Mouse (Mus musculus) intestine, postnatal 0 days (tissue): Measurements from ENCODE around the gene Cfap20. TPM values are rescaled to one million over a fixed set of nuclear protein-coding genes. Genes with fewer than 3 reads are reported as not detected.
A peak's percentile ranks its signal among the peaks of the same experiment; 100 is the strongest.

Source experiments
- ATAC-seq: fragments of 200-750 bp; cut with Nextera tagmentation; 2 replicates; pipeline ENCODE4 v1.8.0; 2017; ENCODE audit warnings: mild to moderate bottlenecking, moderate TSS enrichment, moderate library complexity
- H3K27ac ChIP-seq: fragments of 300-500 bp; sonication (generic); 2 replicates; pipeline ENCODE4 v1.5.1; 2014; ENCODE audit warnings: mild to moderate bottlenecking, low read depth, low read length, moderate library complexity
- H3K27me3 ChIP-seq: fragments of 300-500 bp; sonication (generic); replicated peaks from 2 replicates; pipeline ENCODE4 v1.6.1; 2014; ENCODE audit warnings: low read length, mixed read lengths; ENCODE audit not compliant: control insufficient read depth, insufficient read depth
- H3K36me3 ChIP-seq: fragments of 300-500 bp; sonication (generic); 2 replicates; pipeline ENCODE4 v1.6.1; 2014; ENCODE audit warnings: mild to moderate bottlenecking, moderate library complexity; ENCODE audit not compliant: control insufficient read depth, insufficient read depth
- H3K4me1 ChIP-seq: fragments of 300-500 bp; sonication (generic); replicated peaks from 2 replicates; pipeline ENCODE4 v1.6.1; 2014; ENCODE audit warnings: antibody characterized with exemption, low read length, mixed read lengths; ENCODE audit not compliant: control insufficient read depth, insufficient read depth
- H3K4me2 ChIP-seq: fragments of 300-500 bp; sonication (generic); replicated peaks from 2 replicates; pipeline ENCODE4 v1.6.1; 2014; ENCODE audit warnings: low read depth, mild to moderate bottlenecking, moderate library complexity
- H3K4me3 ChIP-seq: fragments of 300-500 bp; sonication (generic); 2 replicates; pipeline ENCODE4 v1.5.1; 2014; ENCODE audit warnings: low read depth, low read length
- H3K9ac ChIP-seq: fragments of 300-500 bp; sonication (generic); 2 replicates; pipeline ENCODE4 v1.6.1; 2014; ENCODE audit warnings: mild to moderate bottlenecking, low read depth, low read length
- H3K9me3 ChIP-seq: fragments of 300-500 bp; sonication (generic); 2 replicates; pipeline ENCODE4 v1.6.1; 2016; ENCODE audit warnings: mixed run types; ENCODE audit not compliant: control insufficient read depth
- CTCF ChIP-seq: sonication (generic); IDR thresholded peaks from 2 replicates; pipeline ENCODE4 v1.5.1; 2016; ENCODE audit warnings: low read depth, mild to moderate bottlenecking, control low read depth, antibody characterized with exemption, moderate library complexity
- WGBS: fragments of 180-500 bp; shearing (Covaris S2); extraction: QIAGEN DNeasy Blood & Tissue Kit; methylation state at CpG from one replicate; pipeline ENCODE4 v1.1.7; 2014; 5-methylcytosine and 5-hydroxymethylcytosine counted together
- polyA plus RNA-seq: library from polyadenylated mRNA; unstranded; fragments of >200 nt; fragmentation: Nextera tagmentation; extraction: Ambion mirVana; gene quantifications from 2 replicates; pipeline ENCODE4 v1.2.1, GENCODE M21; 2015

Cfap20 gene
- polyA plus RNA-seq, 1 experiment from 2014 or later: 62.2 TPM

- no peaks in the 10 kb centered on the region for H3K9me3 ChIP-seq
- WGBS: 80% methylated on average over 7 of the region's 7 CpGs
- no peaks in the 10 kb centered on the region for H3K4me1 ChIP-seq
- no peak overlapping the region for H3K9ac ChIP-seq
- no peaks in the 10 kb centered on the region for H3K36me3 ChIP-seq
- TF ChIP-seq CTCF: no peak
- ATAC-seq: no peak
- no peak overlapping the region for H3K4me2 ChIP-seq
- no peak overlapping the region for H3K27ac ChIP-seq
- H3K27me3 ChIP-seq: no peaks in the 10 kb centered on the region
- no peak overlapping the region for H3K4me3 ChIP-seq
Measured at GRCm38 (mm10) chr8:95401091-95401490, 33.6 kb downstream of the Cfap20 start.

- Histone ChIP-seq H3K4me2 (no peak overlapping the region), H3K27me3 (no peaks in the 10 kb centered on the region), H3K9ac (no peak overlapping the region), H3K9me3 (no peaks in the 10 kb centered on the region), H3K27ac (no peak overlapping the region), H3K4me3 (no peak overlapping the region), H3K36me3 (no peaks in the 10 kb centered on the region), H3K4me1 (no peaks in the 10 kb centered on the region)
- WGBS: 69% methylated on average over 9 of the region's 9 CpGs
- TF ChIP-seq CTCF: no peak
- ATAC-seq: no peak
Measured at GRCm38 (mm10) chr8:95399131-95399530, 35.5 kb downstream of the Cfap20 start.

GRCm38 (mm10) chr8:95397201-95397600 lies 37.5 kb downstream of the Cfap20 start:
- TF ChIP-seq CTCF: no peak
- 0 out of 2 replicates have a peak, but pooled peaks have one; percentile 37 for ATAC-seq
- 40% methylated on average over 5 of the region's 5 CpGs for WGBS
- no peak overlapping the region for H3K27ac ChIP-seq
- no peak overlapping the region for H3K9ac ChIP-seq
- no peak overlapping the region for H3K4me2 ChIP-seq
- H3K4me3 ChIP-seq: no peak overlapping the region
- H3K4me1 ChIP-seq: no peaks in the 10 kb centered on the region
- no peaks in the 10 kb centered on the region for H3K36me3 ChIP-seq
- H3K27me3 ChIP-seq: no peaks in the 10 kb centered on the region
- H3K9me3 ChIP-seq: no peaks in the 10 kb centered on the region

- Histone ChIP-seq H3K27ac (no peak overlapping the region), H3K27me3 (no peaks in the 10 kb centered on the region), H3K4me1 (no peaks in the 10 kb centered on the region), H3K36me3 (no peaks in the 10 kb centered on the region), H3K4me2 (no peak overlapping the region), H3K9ac (no peak overlapping the region), H3K4me3 (no peak overlapping the region), H3K9me3 (no peaks in the 10 kb centered on the region)
- WGBS: 61% methylated on average over 11 of the region's 11 CpGs
- no peak for ATAC-seq
- TF ChIP-seq CTCF: no peak
Measured at GRCm38 (mm10) chr8:95396752-95397151, 37.9 kb downstream of the Cfap20 start.

- Histone ChIP-seq H3K4me2 (no peak overlapping the region), H3K9ac (no peak overlapping the region)
- WGBS: 40% methylated on average over 8 of the region's 8 CpGs
Measured at GRCm38 (mm10) chr8:95395186-95395918, 39.3 kb downstream of the Cfap20 start.

GRCm38 (mm10) chr8:95392604-95393003 lies 42.1 kb downstream of the Cfap20 start:
- Histone ChIP-seq H3K27ac (no peak overlapping the region), H3K9ac (no peak overlapping the region), H3K4me1 (no peaks in the 10 kb centered on the region), H3K9me3 (no peaks in the 10 kb centered on the region), H3K4me2 (no peak overlapping the region), H3K4me3 (no peak overlapping the region), H3K27me3 (no peaks in the 10 kb centered on the region), H3K36me3 (no peaks in the 10 kb centered on the region)
- no peak for TF ChIP-seq CTCF
- WGBS: 76% methylated on average over 5 of the region's 5 CpGs
- ATAC-seq: no peak

More at GRCm38 (mm10) chr8:95395186-95395918, 39.3 kb downstream of the Cfap20 start:
- Histone ChIP-seq H3K27ac (no peak overlapping the region), H3K4me3 (no peak overlapping the region), H3K36me3 (no peaks in the 10 kb centered on the region), H3K27me3 (no peaks in the 10 kb centered on the region), H3K9me3 (no peaks in the 10 kb centered on the region), H3K4me1 (no peaks in the 10 kb centered on the region)
- no peak for TF ChIP-seq CTCF
- ATAC-seq: no peak
